Mouse (Mus musculus) E14TG2a.4 (cell line): ENCODE measurements around the gene Dgkz.

Experiments used
- H3K27me3 ChIP-seq: 2 replicates; pipeline ENCODE4 v1.6.1; 2014; ENCODE audit warnings: low read length, control low read depth; ENCODE audit not compliant: insufficient read depth
- H3K36me3 ChIP-seq: 2 replicates; pipeline ENCODE4 v1.6.1; 2014; ENCODE audit warnings: low read length, control low read depth; ENCODE audit not compliant: insufficient read depth
- H3K4me1 ChIP-seq: replicated peaks from 2 replicates; pipeline ENCODE4 v1.6.1; 2014; ENCODE audit warnings: low read depth, low read length, control low read depth
- H3K4me3 ChIP-seq: replicated peaks from 2 replicates; pipeline ENCODE4 v1.5.1; 2014; ENCODE audit warnings: mild to moderate bottlenecking, low read length
- H3K9me3 ChIP-seq: 2 replicates; pipeline ENCODE4 v1.6.1; 2014; ENCODE audit warnings: low read length, control low read depth
- CTCF ChIP-seq: conservative IDR thresholded peaks from 2 replicates; pipeline ENCODE4 v1.5.1; 2014; ENCODE audit warnings: low read length
- NANOG ChIP-seq: IDR thresholded peaks from 2 replicates; pipeline ENCODE4 v1.6.1; 2014; ENCODE audit warnings: borderline replicate concordance, low read length, mixed read lengths
- POU5F1 ChIP-seq: IDR thresholded peaks from 2 replicates; pipeline ENCODE4 v1.6.1; 2014; ENCODE audit warnings: low read length, borderline replicate concordance

The Dgkz gene

GRCm38 (mm10) chr2:91975581-91976541 is at the start of gene Dgkz:
Gene Dgkz (minus strand): TSS chr2:91975864.
- H3K27me3 ChIP-seq, result peaks cover 73% of the 10 kb centered on the region
- peaks cover 80% of the 10 kb centered on the region for H3K4me1 ChIP-seq
- H3K9me3 ChIP-seq, result no peaks in the 10 kb centered on the region
- H3K4me3 ChIP-seq, result peak within 1 kb of the TSS; percentile 84
- no peaks in the 10 kb centered on the region for H3K36me3 ChIP-seq
- TF ChIP-seq CTCF, result no peak
- no peak for TF ChIP-seq NANOG
- no peak for TF ChIP-seq POU5F1

GRCm38 (mm10) chr2:92025202-92025601 is 49.5 kb upstream of the Dgkz start:
- Histone ChIP-seq H3K27me3 (peaks cover 81% of the 10 kb centered on the region), H3K9me3 (no peaks in the 10 kb centered on the region), H3K36me3 (no peaks in the 10 kb centered on the region), H3K4me1 (peaks cover 23% of the 10 kb centered on the region), H3K4me3 (no peak overlapping the region)
- no peak for TF ChIP-seq POU5F1

DNA sequence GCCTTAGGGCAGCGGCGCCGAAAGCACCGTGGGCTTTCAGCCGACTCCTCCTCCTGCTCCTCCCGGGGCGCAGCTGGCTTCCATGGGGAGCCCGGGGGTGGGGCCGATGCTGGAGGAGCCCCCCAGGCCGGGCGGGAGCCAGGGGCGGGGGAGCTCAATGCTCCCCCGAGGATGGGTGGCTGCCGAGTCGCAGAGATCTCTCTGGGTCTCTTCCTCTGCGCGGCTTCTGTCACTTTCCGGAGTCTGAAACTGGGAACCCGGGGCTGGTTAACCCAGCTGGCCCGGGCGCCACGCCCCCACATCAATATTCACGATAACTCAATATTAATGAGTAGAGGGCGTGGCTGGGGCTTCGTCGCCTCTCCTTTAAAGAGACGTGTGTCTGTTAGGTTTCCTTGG is 48.6 kb upstream of the Dgkz start, which contains the start of gene Creb3l1:
TSS of gene Creb3l1 (minus strand) at position 229 of the 399 bp plus-strand sequence.
- peaks cover 80% of the 10 kb centered on the region for H3K27me3 ChIP-seq
- no peaks in the 10 kb centered on the region for H3K36me3 ChIP-seq
- no peaks in the 10 kb centered on the region for H3K9me3 ChIP-seq
- H3K4me3 ChIP-seq, result peak within 1 kb of the TSS; percentile 85
- TF ChIP-seq NANOG (no peak), CTCF (no peak), POU5F1 (no peak)
- peaks cover 17% of the 10 kb centered on the region for H3K4me1 ChIP-seq

GRCm38 (mm10) chr2:92023362-92024273 is 48.0 kb upstream of the Dgkz start:
- Histone ChIP-seq H3K27me3 (peaks cover 84% of the 10 kb centered on the region), H3K9me3 (no peaks in the 10 kb centered on the region), H3K4me3 (peak overlapping the region; percentile 85), H3K4me1 (peaks cover 17% of the 10 kb centered on the region), H3K36me3 (no peaks in the 10 kb centered on the region)
- TF ChIP-seq NANOG (no peak), CTCF (no peak), POU5F1 (no peak)

- H3K4me3 ChIP-seq, result no peak overlapping the region
- H3K27me3 ChIP-seq, result peaks cover 79% of the 10 kb centered on the region
- H3K9me3 ChIP-seq, result no peaks in the 10 kb centered on the region
- H3K36me3 ChIP-seq, result no peaks in the 10 kb centered on the region
- H3K4me1 ChIP-seq, result peaks cover 13% of the 10 kb centered on the region
- TF ChIP-seq POU5F1, result no peak
- no peak for TF ChIP-seq CTCF
- TF ChIP-seq NANOG, result no peak
These were observed 45.1 kb upstream of the Dgkz start for GRCm38 (mm10) chr2:92020676-92021265.

DNA sequence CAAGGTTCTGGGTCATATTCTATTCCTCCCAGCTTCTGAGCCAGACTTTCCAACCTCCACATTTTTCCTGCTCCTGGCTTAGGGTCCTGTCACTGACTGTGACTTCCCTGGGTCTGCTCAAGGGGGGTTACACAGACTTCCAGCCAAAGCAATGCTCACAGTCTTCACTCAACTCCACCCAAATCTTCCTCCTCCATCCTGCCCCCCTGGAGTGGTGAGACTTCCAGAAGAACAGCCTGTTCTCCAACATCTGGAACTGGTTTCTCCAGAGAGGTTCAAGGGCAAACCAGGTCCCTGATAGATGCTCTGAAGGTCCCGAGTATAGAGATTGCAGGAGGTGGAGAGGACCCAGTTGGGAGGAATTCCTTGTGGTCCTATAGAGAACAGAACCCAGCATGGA is 41.8 kb upstream of the Dgkz start:
- H3K4me3 ChIP-seq, result no peak overlapping the region
- no peak for TF ChIP-seq POU5F1
- no peak for TF ChIP-seq NANOG
- no peak for TF ChIP-seq CTCF
- H3K27me3 ChIP-seq, result peaks cover 56% of the 10 kb centered on the region
- peaks cover 21% of the 10 kb centered on the region for H3K4me1 ChIP-seq
- no peaks in the 10 kb centered on the region for H3K9me3 ChIP-seq
- H3K36me3 ChIP-seq, result no peaks in the 10 kb centered on the region

DNA sequence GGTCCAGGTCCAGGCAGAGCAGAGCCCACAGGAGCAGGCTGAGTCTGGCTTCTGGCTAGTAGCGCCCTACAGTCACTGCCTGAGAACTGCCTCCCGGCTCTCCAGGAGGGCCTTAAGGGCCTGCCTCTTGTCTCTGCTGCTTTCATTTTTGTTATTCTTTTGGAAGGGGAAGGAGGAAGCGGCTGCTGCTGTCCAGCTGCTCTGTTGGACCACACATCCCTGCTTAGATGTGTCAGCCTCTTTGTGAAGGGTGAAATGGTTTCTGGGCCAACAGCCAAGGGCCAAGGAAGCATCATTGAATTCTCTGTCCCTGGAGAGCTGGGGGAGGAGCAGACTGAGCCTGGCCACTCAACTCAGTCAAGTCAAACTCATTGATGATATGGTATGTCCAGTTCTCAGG is 41.3 kb upstream of the Dgkz start:
- no peak overlapping the region for H3K4me3 ChIP-seq
- TF ChIP-seq CTCF (no peak), POU5F1 (no peak), NANOG (no peak)
- H3K9me3 ChIP-seq, result no peaks in the 10 kb centered on the region
- peaks cover 52% of the 10 kb centered on the region for H3K27me3 ChIP-seq
- H3K4me1 ChIP-seq, result peaks cover 26% of the 10 kb centered on the region
- no peaks in the 10 kb centered on the region for H3K36me3 ChIP-seq

- H3K27me3 ChIP-seq, result peaks cover 54% of the 10 kb centered on the region
- no peaks in the 10 kb centered on the region for H3K9me3 ChIP-seq
- H3K4me1 ChIP-seq, result peaks cover 24% of the 10 kb centered on the region
- H3K4me3 ChIP-seq, result no peak overlapping the region
- TF ChIP-seq NANOG, result no peak
- peak; percentile 35 for TF ChIP-seq CTCF
- H3K36me3 ChIP-seq, result no peaks in the 10 kb centered on the region
These were observed 39.2 kb upstream of the Dgkz start for GRCm38 (mm10) chr2:92014891-92015290.
